Mouse (Mus musculus) liver, postnatal 0 days (tissue): ENCODE measurements around the gene Trappc10. TPM values are rescaled to one million over a fixed set of nuclear protein-coding genes. Genes with fewer than 3 reads are reported as not detected.
A peak's percentile ranks its signal among the peaks of the same experiment; 100 is the strongest.

Experiments used
- ATAC-seq: fragments of 200-750 bp; cut with Nextera tagmentation; 2 replicates; pipeline ENCODE4 v1.8.0; 2017; ENCODE audit warnings: mild to moderate bottlenecking, moderate library complexity
- DNase-seq: peaks from one replicate; pipeline ENCODE4 v3.0.0-alpha.2; 2016
- H3K27ac ChIP-seq: fragments of 300-500 bp; sonication (generic); 2 replicates; pipeline ENCODE4 v1.5.1; 2014; ENCODE audit warnings: antibody characterized with exemption, moderate library complexity, mild to moderate bottlenecking, low read depth
- H3K27me3 ChIP-seq: fragments of 300-500 bp; sonication (generic); 2 replicates; pipeline ENCODE4 v1.6.1; 2014; ENCODE audit warnings: low read length, control low read depth, mixed read lengths; ENCODE audit not compliant: insufficient read depth
- H3K36me3 ChIP-seq: fragments of 300-500 bp; sonication (generic); replicated peaks from 2 replicates; pipeline ENCODE4 v1.6.1; 2014; ENCODE audit warnings: mild to moderate bottlenecking, control low read depth, low read length, moderate library complexity, mixed read lengths; ENCODE audit not compliant: insufficient read depth
- H3K4me1 ChIP-seq: fragments of 300-500 bp; sonication (generic); 2 replicates; pipeline ENCODE4 v1.6.1; 2014; ENCODE audit warnings: antibody characterized with exemption, mild to moderate bottlenecking, control low read depth; ENCODE audit not compliant: insufficient read depth
- H3K4me2 ChIP-seq: fragments of 300-500 bp; sonication (generic); 2 replicates; pipeline ENCODE4 v1.6.1; 2014; ENCODE audit warnings: low read depth, mild to moderate bottlenecking, low read length, moderate library complexity, mixed read lengths
- H3K4me3 ChIP-seq: fragments of 300-500 bp; sonication (generic); 2 replicates; pipeline ENCODE4 v1.5.1; 2014; ENCODE audit warnings: low read depth, low read length
- H3K9ac ChIP-seq: fragments of 300-500 bp; sonication (generic); replicated peaks from 2 replicates; pipeline ENCODE4 v1.6.1; 2014; ENCODE audit warnings: mild to moderate bottlenecking, moderate library complexity
- H3K9me3 ChIP-seq: fragments of 300-500 bp; sonication (generic); 2 replicates; pipeline ENCODE4 v1.6.1; 2016; ENCODE audit warnings: mild to moderate bottlenecking, control low read depth, low read length, mixed read lengths
- CTCF ChIP-seq: sonication (generic); IDR thresholded peaks from 2 replicates; pipeline ENCODE4 v1.5.1; 2016; ENCODE audit warnings: antibody characterized with exemption, low read depth
- EP300 ChIP-seq: IDR thresholded peaks from 2 replicates; pipeline ENCODE4 v1.6.1; 2016; ENCODE audit warnings: antibody characterized with exemption, low read depth, mild to moderate bottlenecking
- WGBS: fragments of 180-500 bp; shearing (Covaris S2); extraction: QIAGEN DNeasy Blood & Tissue Kit; methylation state at CpG from one replicate; pipeline ENCODE4 v1.1.7; 2014; ENCODE audit not compliant: insufficient replicate concordance; 5-methylcytosine and 5-hydroxymethylcytosine counted together
- polyA plus RNA-seq: library from polyadenylated mRNA; unstranded; fragments of >200 nt; fragmentation: Nextera tagmentation; extraction: Ambion mirVana; gene quantifications from 2 replicates; pipeline ENCODE4 v1.2.1, GENCODE M21; 2015

Trappc10 gene
- polyA plus RNA-seq, result 13.9 and 14.7 TPM in 2 replicates

GRCm38 (mm10) chr10:78244438-78245224 lies at the start of gene Trappc10:
Trappc10 (minus strand) TSS chr10:78244641.
- DNase-seq (peak; percentile 93), ATAC-seq (peak; percentile 96)
- Histone ChIP-seq H3K4me2 (peak within 1 kb of the TSS; percentile 81), H3K9me3 (no peaks in the 10 kb centered on the region), H3K27me3 (no peaks in the 10 kb centered on the region), H3K9ac (peak within 1 kb of the TSS; percentile 90), H3K4me3 (peak within 1 kb of the TSS; percentile 88), H3K36me3 (no peaks in the 10 kb centered on the region), H3K27ac (peak within 1 kb of the TSS; percentile 88), H3K4me1 (peaks cover 29% of the 10 kb centered on the region)
- WGBS, result under 1% methylated on average over 37 of the region's 74 CpGs
- TF ChIP-seq EP300, result no peak
- TF ChIP-seq CTCF, result peak; percentile 14; the same call in 1 of the 2 replicates

GRCm38 (mm10) chr10:78293576-78293975 lies 49.1 kb upstream of the Trappc10 start:
- Histone ChIP-seq H3K4me1 (peaks cover 39% of the 10 kb centered on the region), H3K4me3 (no peak overlapping the region), H3K4me2 (no peak overlapping the region), H3K27me3 (no peaks in the 10 kb centered on the region), H3K36me3 (no peaks in the 10 kb centered on the region), H3K9ac (no peak overlapping the region), H3K27ac (peak overlapping the region; percentile 48; the same call in 1 of the 2 replicates), H3K9me3 (no peaks in the 10 kb centered on the region)
- ATAC-seq, result no peak
- DNase-seq, result no peak
- WGBS, result 48% methylated on average over 1 of the region's 1 CpGs
- TF ChIP-seq EP300 (no peak), CTCF (no peak)

GRCm38 (mm10) chr10:78292381-78292780 lies 47.9 kb upstream of the Trappc10 start:
- no peaks in the 10 kb centered on the region for H3K27me3 ChIP-seq

GRCm38 (mm10) chr10:78290730-78291535 lies 46.5 kb upstream of the Trappc10 start:
- TF ChIP-seq CTCF (no peak), EP300 (no peak)
- no peaks in the 10 kb centered on the region for H3K9me3 ChIP-seq
- no peak overlapping the region for H3K4me2 ChIP-seq
- H3K4me1 ChIP-seq, result peaks cover 15% of the 10 kb centered on the region
- H3K27me3 ChIP-seq, result no peaks in the 10 kb centered on the region
- 76% methylated on average over 8 of the region's 8 CpGs for WGBS
- no peak overlapping the region for H3K9ac ChIP-seq
- peaks cover 16% of the 10 kb centered on the region for H3K36me3 ChIP-seq
- no peak overlapping the region for H3K4me3 ChIP-seq
- DNase-seq, result no peak
- H3K27ac ChIP-seq, result no peak overlapping the region
- no peak for ATAC-seq

More at GRCm38 (mm10) chr10:78292381-78292780, 47.9 kb upstream of the Trappc10 start:
- H3K4me3 ChIP-seq, result no peak overlapping the region
- H3K36me3 ChIP-seq, result peaks cover 2% of the 10 kb centered on the region; the same call in 1 of the 2 replicates
- H3K4me1 ChIP-seq, result peaks cover 28% of the 10 kb centered on the region
- no peaks in the 10 kb centered on the region for H3K9me3 ChIP-seq
- WGBS, result 77% methylated on average over 5 of the region's 5 CpGs
- ATAC-seq (no peak), DNase-seq (no peak)
- H3K9ac ChIP-seq, result no peak overlapping the region; the same call in 1 of the 2 replicates
- TF ChIP-seq CTCF, result no peak
- no peak for TF ChIP-seq EP300
- no peak overlapping the region; the same call in 1 of the 2 replicates for H3K27ac ChIP-seq
- H3K4me2 ChIP-seq, result no peak overlapping the region

- TF ChIP-seq CTCF (no peak), EP300 (no peak)
- Histone ChIP-seq H3K9ac (no peak overlapping the region), H3K36me3 (peaks cover 25% of the 10 kb centered on the region), H3K27me3 (no peaks in the 10 kb centered on the region), H3K4me3 (no peak overlapping the region), H3K9me3 (no peaks in the 10 kb centered on the region), H3K27ac (no peak overlapping the region), H3K4me2 (no peak overlapping the region), H3K4me1 (peaks cover 2% of the 10 kb centered on the region; the same call in 1 of the 2 replicates)
- ATAC-seq, result no peak
- DNase-seq, result no peak
- 75% methylated on average over 4 of the region's 4 CpGs for WGBS
Observed at GRCm38 (mm10) chr10:78288896-78289295, 44.5 kb upstream of the Trappc10 start.

GRCm38 (mm10) chr10:78288135-78288534 lies 43.7 kb upstream of the Trappc10 start:
- Histone ChIP-seq H3K27me3 (no peaks in the 10 kb centered on the region), H3K9me3 (no peaks in the 10 kb centered on the region), H3K9ac (no peak overlapping the region), H3K4me3 (no peak overlapping the region), H3K4me2 (no peak overlapping the region), H3K36me3 (peaks cover 26% of the 10 kb centered on the region), H3K4me1 (0 out of 2 replicates have a peak, but pooled peaks cover 2% of the 10 kb centered on the region), H3K27ac (no peak overlapping the region)
- TF ChIP-seq EP300 (no peak), CTCF (no peak)
- DNase-seq (no peak), ATAC-seq (0 out of 2 replicates have a peak, but pooled peaks have one; percentile 2)
- WGBS, result 83% methylated on average over 5 of the region's 5 CpGs
